Mouse (Mus musculus): ENCODE results near the gene Otogl. TPM values are rescaled to one million over a fixed set of nuclear protein-coding genes. Genes with fewer than 3 reads are reported as not detected.

Gene Otogl
- polyA plus RNA-seq, 1 experiment = not detected

DNA sequence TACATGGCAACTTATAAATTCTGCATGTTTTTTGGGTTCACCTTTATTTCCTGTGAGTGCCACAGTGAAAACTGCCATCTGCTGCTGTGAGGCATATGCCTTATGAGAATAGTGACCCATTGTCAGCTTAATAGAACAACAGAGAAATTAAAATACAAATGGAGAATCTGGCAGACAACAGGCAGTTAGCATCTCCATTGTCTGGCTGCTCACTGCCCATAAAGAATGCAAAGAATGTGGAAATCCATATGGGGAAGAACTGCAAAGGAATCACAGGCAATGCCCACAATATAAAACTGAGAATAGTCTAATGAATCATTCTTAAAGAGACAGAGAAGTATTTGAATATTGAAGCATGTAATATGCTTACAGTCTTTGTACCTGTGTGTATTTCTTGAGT is 177.6 kb downstream of the Otogl start:
- Histone ChIP-seq H3K27ac (ENCODE audit: insufficient read depth, low read depth, low read length) (no peak overlapping the region), H3K4me1 (ENCODE audit: control insufficient read depth, insufficient read depth, low read length) (no peaks in the 10 kb centered on the region), H3K4me3 (ENCODE audit: insufficient read depth, low read length) (no peak overlapping the region)
- no peak for TF ChIP-seq POLR2A (IDR thresholded peaks at IDR 0.05; ENCODE audit: borderline replicate concordance, low read depth, low read length)
- TF ChIP-seq CTCF (IDR thresholded peaks at IDR 0.05; ENCODE audit: low read depth, low read length) = no peak

DNA sequence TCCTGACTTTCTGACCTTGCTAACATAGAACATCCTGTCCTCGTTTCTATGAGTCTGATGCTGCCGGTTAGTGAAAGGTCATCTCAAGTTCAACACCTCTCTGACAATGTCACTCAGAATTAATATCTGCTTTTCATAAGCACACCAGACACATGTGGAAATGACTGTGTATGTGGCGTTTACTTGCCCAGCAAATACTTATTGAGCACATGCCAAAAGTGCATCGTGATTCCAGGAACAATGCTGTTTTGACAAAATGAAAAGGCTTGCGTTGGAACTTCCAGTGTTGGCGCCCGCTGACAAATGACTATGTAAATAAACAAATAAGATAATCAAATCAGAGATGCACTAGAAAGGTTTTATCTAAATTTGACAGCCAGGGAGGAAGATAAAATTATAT is 186.3 kb downstream of the Otogl start:
- TF ChIP-seq CTCF (IDR thresholded peaks at IDR 0.05; ENCODE audit: low read depth, low read length) (no peak), POLR2A (IDR thresholded peaks at IDR 0.05; ENCODE audit: borderline replicate concordance, low read depth, low read length) (no peak)
- Histone ChIP-seq H3K4me3 (ENCODE audit: insufficient read depth, low read length) (no peak overlapping the region), H3K4me1 (ENCODE audit: control insufficient read depth, insufficient read depth, low read length) (no peaks in the 10 kb centered on the region), H3K27ac (ENCODE audit: insufficient read depth, low read depth, low read length) (no peak overlapping the region)

DNA sequence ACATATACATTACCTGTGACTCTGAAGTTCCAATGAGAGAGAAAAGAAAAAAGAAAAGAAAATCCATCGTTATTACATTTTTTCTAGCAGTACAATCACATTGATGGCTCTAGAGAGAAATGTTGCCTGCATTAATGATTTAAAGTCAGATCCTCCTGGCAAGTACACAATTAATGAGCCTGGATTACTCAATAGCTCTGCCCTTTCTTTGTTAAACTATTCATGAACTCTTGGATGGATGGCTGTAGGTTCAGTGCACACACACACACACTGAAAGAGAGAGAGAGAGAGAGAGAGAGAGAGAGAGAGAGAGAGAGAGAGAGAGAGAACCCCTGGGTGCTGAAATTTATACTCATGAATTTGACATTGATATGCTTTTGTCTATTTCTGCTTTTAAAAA is 192.1 kb downstream of the Otogl start, which contains the start of gene Ptprq:
Gene Ptprq, minus strand, starts transcription at position 246 of the 400 bp plus-strand sequence.
- H3K4me1 ChIP-seq (ENCODE audit: control insufficient read depth, insufficient read depth, low read length) = no peaks in the 10 kb centered on the region
- TF ChIP-seq POLR2A (IDR thresholded peaks at IDR 0.05; ENCODE audit: borderline replicate concordance, low read depth, low read length) (no peak), CTCF (IDR thresholded peaks at IDR 0.05; ENCODE audit: low read depth, low read length) (no peak)

More for the DNA sequence above, 192.1 kb downstream of the Otogl start, which contains the start of gene Ptprq:
- Histone ChIP-seq H3K27ac (ENCODE audit: insufficient read depth, low read depth, low read length) (no peak within 1 kb of the TSS), H3K4me3 (ENCODE audit: insufficient read depth, low read length) (no peak within 1 kb of the TSS)

Other genes starting within 250 kb of the Otogl start
- not detected in 2 replicates for gene Ptprq, start 192.1 kb downstream of the Otogl start, polyA plus RNA-seq (2012; ENCODE audit: insufficient read depth, insufficient read length, missing spikeins)

Measured in bone marrow macrophage, adult 2 months (primary cell).